Mouse (Mus musculus): ENCODE data around the gene Nufip2. TPM values are rescaled to one million over a fixed set of nuclear protein-coding genes. Genes with fewer than 3 reads are reported as not detected.

The Nufip2 gene
- total and polyA plus RNA-seq, 3 experiments, result 24.7 to 56.1 (median 50.5) TPM

DNA sequence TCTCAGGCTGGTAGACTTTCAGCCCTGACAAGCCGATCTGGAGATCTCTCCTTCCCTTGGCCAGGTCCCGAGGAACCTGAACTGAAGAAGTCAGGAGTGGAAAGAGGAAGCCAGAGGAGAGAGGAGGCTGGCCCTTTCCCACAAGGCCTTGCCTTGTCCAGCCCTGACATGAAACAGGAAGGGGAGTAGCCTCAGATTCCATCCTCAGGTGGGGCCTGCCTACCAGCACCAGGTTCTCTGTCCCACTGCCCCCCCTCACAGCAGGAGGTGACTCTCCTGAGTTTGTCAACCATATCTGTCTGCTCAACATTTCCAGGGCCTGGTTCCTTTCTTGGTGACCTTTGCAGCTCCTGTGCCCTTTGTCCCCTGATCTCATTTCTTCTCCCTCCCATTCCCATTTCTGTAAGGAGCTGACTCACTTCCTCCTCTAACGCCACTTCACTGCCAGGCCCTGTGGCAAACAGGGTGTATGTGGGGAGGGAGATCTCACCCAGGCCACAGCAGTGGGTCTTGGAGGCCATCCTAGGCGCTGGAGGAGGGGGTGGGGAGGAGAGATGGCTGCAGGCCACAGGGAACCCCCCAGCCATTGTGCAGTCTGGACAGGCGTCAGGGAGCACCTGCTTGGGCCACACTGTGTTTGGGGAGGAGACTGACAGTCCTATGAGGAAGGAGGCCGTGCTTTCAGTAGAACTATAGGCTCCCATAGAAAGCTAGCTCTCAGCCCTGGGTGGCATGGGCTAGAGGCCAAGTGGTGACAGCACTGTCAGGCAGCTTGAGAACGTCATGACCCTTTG lies 100.0 kb downstream of the Nufip2 start (continued):
- TF ChIP-seq MYC (IDR thresholded peaks at IDR 0.05; ENCODE audit: low read depth, low read length), result 0 out of 2 replicates have a peak, but pooled peaks have one; percentile 37
- TF ChIP-seq EP300 (IDR thresholded peaks at IDR 0.05; ENCODE audit: low read depth in 1 of 2, low read length in 2 of 2), result peak; percentile 18 to 60; a peak in 3 of 4 replicates
- 0 out of 2 replicates have a peak, but pooled peaks have one; percentile 11 for TF ChIP-seq ETS1 (IDR thresholded peaks at IDR 0.05; ENCODE audit: low read depth, low read length)
- TF ChIP-seq POLR2AphosphoS5 (IDR thresholded peaks at IDR 0.05; ENCODE audit: borderline replicate concordance, low read depth, low read length), result no peak
- no peak for TF ChIP-seq NRF1 (IDR thresholded peaks at IDR 0.05; ENCODE audit: insufficient read depth, low read depth, low read length, poor library complexity, severe bottlenecking)
- peak; percentile 79 for TF ChIP-seq TBP (IDR thresholded peaks at IDR 0.05; ENCODE audit: low read depth, low read length)
- no peak; the same call in 1 of the 2 replicates for TF ChIP-seq SIN3A (IDR thresholded peaks at IDR 0.05; ENCODE audit: low read length)
- no peak for TF ChIP-seq POLR2AphosphoS2 (IDR thresholded peaks at IDR 0.05; ENCODE audit: low read length)
- TF ChIP-seq ZNF384 (IDR thresholded peaks at IDR 0.05; ENCODE audit: low read depth, low read length), result no peak
- TF ChIP-seq CHD1 (IDR thresholded peaks at IDR 0.05; ENCODE audit: low read depth, low read length), result no peak
- TF ChIP-seq USF1 (IDR thresholded peaks at IDR 0.05; ENCODE audit: low read depth, low read length), result no peak
- TF ChIP-seq ELF1 (IDR thresholded peaks at IDR 0.05; ENCODE audit: low read depth, low read length), result peak; percentile 53
- TF ChIP-seq HCFC1 (IDR thresholded peaks at IDR 0.05; ENCODE audit: low read depth, low read length), result peak; percentile 71
- no peak for TF ChIP-seq MAX (IDR thresholded peaks at IDR 0.05; ENCODE audit: low read length)

DNA sequence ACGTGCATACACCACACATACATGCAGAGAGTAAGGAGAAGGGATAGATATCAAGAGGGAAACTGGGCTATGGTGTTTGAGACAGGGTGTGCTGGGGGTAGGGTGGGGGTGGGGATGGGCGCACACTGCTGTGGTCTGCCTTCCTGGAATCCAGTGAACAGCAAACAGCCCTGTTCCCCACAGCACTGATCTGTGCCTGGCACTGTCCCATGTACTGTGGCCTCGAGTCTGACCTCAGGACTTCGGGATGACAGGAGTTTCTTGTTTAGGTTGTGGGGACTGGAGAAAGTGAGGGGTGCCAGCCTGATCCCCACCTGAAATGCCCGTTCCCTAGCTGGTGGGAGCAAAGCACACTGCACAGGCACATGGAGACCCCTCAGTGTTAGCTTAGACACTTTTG lies 101.8 kb downstream of the Nufip2 start, which contains the start of gene Gm10277:
Gene Gm10277 (minus strand): TSS at position 41 of the 400 bp plus-strand sequence.
- Histone ChIP-seq H3K9me3 (replicated peaks; ENCODE audit: insufficient read depth, low read length) (no peaks in the 10 kb centered on the region), H3K9ac (ENCODE audit: control insufficient read depth, low read depth, low read length, poor library complexity, severe bottlenecking) (peak within 1 kb of the TSS; percentile 75), H3K36me3 (ENCODE audit: control insufficient read depth in 1 of 2, insufficient read depth in 2 of 2, low read length in 2 of 2) (peaks cover 0 to 52% of the 10 kb centered on the region in 2 experiments; a peak in 2 of 4 replicates), H3K4me3 (ENCODE audit: control insufficient read depth in 1 of 2, insufficient read depth in 1 of 2, low read depth in 2 of 2, low read length in 2 of 2) (no peak within 1 kb of the TSS), H3K79me2 (ENCODE audit: control insufficient read depth, insufficient read depth, low read length, poor library complexity) (no peaks in the 10 kb centered on the region; the same call in 1 of the 2 replicates), H3K27me3 (ENCODE audit: control insufficient read depth in 1 of 2, insufficient read depth in 2 of 2, low read length in 2 of 2) (no peaks in the 10 kb centered on the region), H3K27ac (ENCODE audit: control insufficient read depth, low read depth, low read length) (peak within 1 kb of the TSS; percentile 95; the same call in 1 of the 2 replicates), H3K4me1 (ENCODE audit: control insufficient read depth in 1 of 2, insufficient read depth in 2 of 2, low read length in 2 of 2) (peaks cover 34 to 54% of the 10 kb centered on the region in 2 experiments)
- TF ChIP-seq ETS1 (IDR thresholded peaks at IDR 0.05; ENCODE audit: low read depth, low read length) (no peak), NRF1 (IDR thresholded peaks at IDR 0.05; ENCODE audit: insufficient read depth, low read depth, low read length, poor library complexity, severe bottlenecking) (no peak), E2F4 (IDR thresholded peaks at IDR 0.05; ENCODE audit: borderline replicate concordance, low read depth, low read length) (no peak), CTCF (IDR thresholded peaks at IDR 0.05 in 2 of 3, conservative IDR thresholded peaks at IDR 0.05 in 1 of 3; ENCODE audit: control insufficient read depth in 1 of 3, insufficient read depth in 1 of 3, low read depth in 2 of 3, low read length in 3 of 3, poor library complexity in 1 of 3, severe bottlenecking in 1 of 3) (no peak), ELF1 (IDR thresholded peaks at IDR 0.05; ENCODE audit: low read depth, low read length) (no peak)
- DNase-seq (ENCODE audit: low read depth, low spot score), result no peak
